Mouse (Mus musculus): Measurements from ENCODE around the gene G3bp2. TPM values are rescaled to one million over a fixed set of nuclear protein-coding genes. Genes with fewer than 3 reads are reported as not detected.

The G3bp2 gene
- polyA plus RNA-seq, 1 experiment from 2014 or later: 192 TPM

- Histone ChIP-seq H3K4me2 (ENCODE audit: low read length) (no peak overlapping the region), H3K27me3 (replicated peaks; ENCODE audit: control insufficient read depth, insufficient read depth, low read length) (no peaks in the 10 kb centered on the region), H3K36me3 (ENCODE audit: control insufficient read depth, insufficient read depth, low read length) (no peaks in the 10 kb centered on the region), H3K4me1 (replicated peaks; ENCODE audit: control insufficient read depth, insufficient read depth, low read length) (peaks cover 14% of the 10 kb centered on the region), H3K4me3 (ENCODE audit: low read depth, low read length) (no peak overlapping the region), H3K27ac (ENCODE audit: low read depth) (no peak overlapping the region), H3K9me3 (ENCODE audit: control insufficient read depth, low read length) (no peaks in the 10 kb centered on the region), H3K9ac (ENCODE audit: low read length) (no peak overlapping the region)
- 69% methylated on average over 4 of the region's 4 CpGs for WGBS
- DNase-seq (ENCODE audit: low spot score) (no peak), ATAC-seq (replicated peaks; ENCODE audit: low FRiP score, low TSS enrichment, low read depth) (no peak)
Observed at GRCm38 (mm10) chr5:92107282-92107681, 23.8 kb upstream of the G3bp2 start.

GRCm38 (mm10) chr5:92106327-92107125 lies 23.0 kb upstream of the G3bp2 start:
- no peak for DNase-seq (ENCODE audit: low spot score)
- Histone ChIP-seq H3K9me3 (ENCODE audit: control insufficient read depth, low read length) (no peaks in the 10 kb centered on the region), H3K27me3 (replicated peaks; ENCODE audit: control insufficient read depth, insufficient read depth, low read length) (no peaks in the 10 kb centered on the region), H3K27ac (ENCODE audit: low read depth) (no peak overlapping the region), H3K4me2 (ENCODE audit: low read length) (no peak overlapping the region), H3K4me3 (ENCODE audit: low read depth, low read length) (no peak overlapping the region), H3K4me1 (replicated peaks; ENCODE audit: control insufficient read depth, insufficient read depth, low read length) (peaks cover 14% of the 10 kb centered on the region), H3K9ac (ENCODE audit: low read length) (no peak overlapping the region), H3K36me3 (ENCODE audit: control insufficient read depth, insufficient read depth, low read length) (no peaks in the 10 kb centered on the region)
- no peak for ATAC-seq (replicated peaks; ENCODE audit: low FRiP score, low TSS enrichment, low read depth)
- WGBS: 54% methylated on average over 10 of the region's 10 CpGs

- H3K4me3 ChIP-seq (ENCODE audit: low read depth, low read length): no peak overlapping the region
- no peak overlapping the region for H3K27ac ChIP-seq (ENCODE audit: low read depth)
- H3K36me3 ChIP-seq (ENCODE audit: control insufficient read depth, insufficient read depth, low read length): no peaks in the 10 kb centered on the region
- H3K9ac ChIP-seq (ENCODE audit: low read length): no peak overlapping the region
- H3K4me2 ChIP-seq (ENCODE audit: low read length): no peak overlapping the region
- H3K4me1 ChIP-seq (replicated peaks; ENCODE audit: control insufficient read depth, insufficient read depth, low read length): peaks cover 14% of the 10 kb centered on the region
- no peaks in the 10 kb centered on the region for H3K9me3 ChIP-seq (ENCODE audit: control insufficient read depth, low read length)
- ATAC-seq (replicated peaks; ENCODE audit: low FRiP score, low TSS enrichment, low read depth): no peak
- no peak for DNase-seq (ENCODE audit: low spot score)
- no peaks in the 10 kb centered on the region for H3K27me3 ChIP-seq (replicated peaks; ENCODE audit: control insufficient read depth, insufficient read depth, low read length)
- 71% methylated on average over 13 of the region's 13 CpGs for WGBS
Observed at GRCm38 (mm10) chr5:92103816-92104415, 20.4 kb upstream of the G3bp2 start.

- ATAC-seq (replicated peaks; ENCODE audit: low FRiP score, low TSS enrichment, low read depth) (no peak), DNase-seq (ENCODE audit: low spot score) (no peak)
- Histone ChIP-seq H3K27ac (ENCODE audit: low read depth) (no peak overlapping the region), H3K4me3 (ENCODE audit: low read depth, low read length) (no peak overlapping the region), H3K9ac (ENCODE audit: low read length) (no peak overlapping the region), H3K9me3 (ENCODE audit: control insufficient read depth, low read length) (no peaks in the 10 kb centered on the region), H3K4me2 (ENCODE audit: low read length) (no peak overlapping the region), H3K4me1 (replicated peaks; ENCODE audit: control insufficient read depth, insufficient read depth, low read length) (peaks cover 14% of the 10 kb centered on the region), H3K27me3 (replicated peaks; ENCODE audit: control insufficient read depth, insufficient read depth, low read length) (no peaks in the 10 kb centered on the region), H3K36me3 (ENCODE audit: control insufficient read depth, insufficient read depth, low read length) (no peaks in the 10 kb centered on the region)
- 25% methylated on average over 6 of the region's 6 CpGs for WGBS
Observed at GRCm38 (mm10) chr5:92103062-92103461, 19.5 kb upstream of the G3bp2 start.

GRCm38 (mm10) chr5:92101601-92102000 lies 18.1 kb upstream of the G3bp2 start:
- no peak for ATAC-seq (replicated peaks; ENCODE audit: low FRiP score, low TSS enrichment, low read depth)
- 85% methylated on average over 8 of the region's 8 CpGs for WGBS

GRCm38 (mm10) chr5:92098351-92099109 lies 15.0 kb upstream of the G3bp2 start:
- 48% methylated on average over 13 of the region's 13 CpGs for WGBS
- H3K36me3 ChIP-seq (ENCODE audit: control insufficient read depth, insufficient read depth, low read length): no peaks in the 10 kb centered on the region
- no peak overlapping the region for H3K4me2 ChIP-seq (ENCODE audit: low read length)
- no peak overlapping the region for H3K4me3 ChIP-seq (ENCODE audit: low read depth, low read length)
- H3K4me1 ChIP-seq (replicated peaks; ENCODE audit: control insufficient read depth, insufficient read depth, low read length): peaks cover 8% of the 10 kb centered on the region
- H3K9ac ChIP-seq (ENCODE audit: low read length): no peak overlapping the region
- ATAC-seq (replicated peaks; ENCODE audit: low FRiP score, low TSS enrichment, low read depth) (peak; percentile 62; the same call in 1 of the 2 replicates), DNase-seq (ENCODE audit: low spot score) (peak; percentile 59)
- H3K9me3 ChIP-seq (ENCODE audit: control insufficient read depth, low read length): no peaks in the 10 kb centered on the region
- H3K27me3 ChIP-seq (replicated peaks; ENCODE audit: control insufficient read depth, insufficient read depth, low read length): no peaks in the 10 kb centered on the region
- H3K27ac ChIP-seq (ENCODE audit: low read depth): peak overlapping the region; percentile 27; the same call in 1 of the 2 replicates

More at GRCm38 (mm10) chr5:92101601-92102000, 18.1 kb upstream of the G3bp2 start:
- peaks cover 13% of the 10 kb centered on the region for H3K4me1 ChIP-seq (replicated peaks; ENCODE audit: control insufficient read depth, insufficient read depth, low read length)
- no peaks in the 10 kb centered on the region for H3K27me3 ChIP-seq (replicated peaks; ENCODE audit: control insufficient read depth, insufficient read depth, low read length)
- no peak overlapping the region for H3K4me2 ChIP-seq (ENCODE audit: low read length)
- DNase-seq (ENCODE audit: low spot score): no peak
- H3K27ac ChIP-seq (ENCODE audit: low read depth): no peak overlapping the region
- H3K4me3 ChIP-seq (ENCODE audit: low read depth, low read length): no peak overlapping the region
- H3K9ac ChIP-seq (ENCODE audit: low read length): no peak overlapping the region
- H3K36me3 ChIP-seq (ENCODE audit: control insufficient read depth, insufficient read depth, low read length): no peaks in the 10 kb centered on the region
- H3K9me3 ChIP-seq (ENCODE audit: control insufficient read depth, low read length): no peaks in the 10 kb centered on the region

GRCm38 (mm10) chr5:92097779-92098178 lies 14.3 kb upstream of the G3bp2 start:
- 93% methylated on average over 4 of the region's 4 CpGs for WGBS

GRCm38 (mm10) chr5:92096786-92097185 lies 13.3 kb upstream of the G3bp2 start:
- no peak for DNase-seq (ENCODE audit: low spot score)

More at GRCm38 (mm10) chr5:92097779-92098178, 14.3 kb upstream of the G3bp2 start:
- Histone ChIP-seq H3K4me1 (replicated peaks; ENCODE audit: control insufficient read depth, insufficient read depth, low read length) (peaks cover under 1% of the 10 kb centered on the region), H3K27me3 (replicated peaks; ENCODE audit: control insufficient read depth, insufficient read depth, low read length) (no peaks in the 10 kb centered on the region), H3K9me3 (ENCODE audit: control insufficient read depth, low read length) (no peaks in the 10 kb centered on the region), H3K27ac (ENCODE audit: low read depth) (no peak overlapping the region), H3K4me2 (ENCODE audit: low read length) (no peak overlapping the region), H3K4me3 (ENCODE audit: low read depth, low read length) (no peak overlapping the region), H3K36me3 (ENCODE audit: control insufficient read depth, insufficient read depth, low read length) (no peaks in the 10 kb centered on the region), H3K9ac (ENCODE audit: low read length) (no peak overlapping the region)
- ATAC-seq (replicated peaks; ENCODE audit: low FRiP score, low TSS enrichment, low read depth): no peak
- DNase-seq (ENCODE audit: low spot score): no peak

More at GRCm38 (mm10) chr5:92096786-92097185, 13.3 kb upstream of the G3bp2 start:
- whole genome bisulfite sequencing: 93% methylated on average over 6 of the region's 6 CpGs
- Histone ChIP-seq H3K4me3 (ENCODE audit: low read depth, low read length) (no peak overlapping the region), H3K27me3 (replicated peaks; ENCODE audit: control insufficient read depth, insufficient read depth, low read length) (no peaks in the 10 kb centered on the region), H3K9ac (ENCODE audit: low read length) (no peak overlapping the region), H3K4me2 (ENCODE audit: low read length) (no peak overlapping the region), H3K4me1 (replicated peaks; ENCODE audit: control insufficient read depth, insufficient read depth, low read length) (no peaks in the 10 kb centered on the region), H3K27ac (ENCODE audit: low read depth) (no peak overlapping the region), H3K9me3 (ENCODE audit: control insufficient read depth, low read length) (no peaks in the 10 kb centered on the region), H3K36me3 (ENCODE audit: control insufficient read depth, insufficient read depth, low read length) (no peaks in the 10 kb centered on the region)
- no peak for ATAC-seq (replicated peaks; ENCODE audit: low FRiP score, low TSS enrichment, low read depth)

All from intestine, embryonic 14.5 days (tissue).